Mouse (Mus musculus) intestine, postnatal 0 days (tissue): Measurements from ENCODE around the gene Acp2. TPM values are rescaled to one million over a fixed set of nuclear protein-coding genes. Genes with fewer than 3 reads are reported as not detected.

Experiments used
- ATAC-seq: fragments of 200-750 bp; cut with Nextera tagmentation; 2 replicates; pipeline ENCODE4 v1.8.0; 2017; ENCODE audit warnings: mild to moderate bottlenecking, moderate TSS enrichment, moderate library complexity
- H3K27ac ChIP-seq: fragments of 300-500 bp; sonication (generic); 2 replicates; pipeline ENCODE4 v1.5.1; 2014; ENCODE audit warnings: mild to moderate bottlenecking, low read depth, low read length, moderate library complexity
- H3K27me3 ChIP-seq: fragments of 300-500 bp; sonication (generic); replicated peaks from 2 replicates; pipeline ENCODE4 v1.6.1; 2014; ENCODE audit warnings: low read length, mixed read lengths; ENCODE audit not compliant: control insufficient read depth, insufficient read depth
- H3K36me3 ChIP-seq: fragments of 300-500 bp; sonication (generic); 2 replicates; pipeline ENCODE4 v1.6.1; 2014; ENCODE audit warnings: mild to moderate bottlenecking, moderate library complexity; ENCODE audit not compliant: control insufficient read depth, insufficient read depth
- H3K4me1 ChIP-seq: fragments of 300-500 bp; sonication (generic); replicated peaks from 2 replicates; pipeline ENCODE4 v1.6.1; 2014; ENCODE audit warnings: antibody characterized with exemption, low read length, mixed read lengths; ENCODE audit not compliant: control insufficient read depth, insufficient read depth
- H3K4me2 ChIP-seq: fragments of 300-500 bp; sonication (generic); replicated peaks from 2 replicates; pipeline ENCODE4 v1.6.1; 2014; ENCODE audit warnings: low read depth, mild to moderate bottlenecking, moderate library complexity
- H3K4me3 ChIP-seq: fragments of 300-500 bp; sonication (generic); 2 replicates; pipeline ENCODE4 v1.5.1; 2014; ENCODE audit warnings: low read depth, low read length
- H3K9ac ChIP-seq: fragments of 300-500 bp; sonication (generic); 2 replicates; pipeline ENCODE4 v1.6.1; 2014; ENCODE audit warnings: mild to moderate bottlenecking, low read depth, low read length
- H3K9me3 ChIP-seq: fragments of 300-500 bp; sonication (generic); 2 replicates; pipeline ENCODE4 v1.6.1; 2016; ENCODE audit warnings: mixed run types; ENCODE audit not compliant: control insufficient read depth
- CTCF ChIP-seq: sonication (generic); IDR thresholded peaks from 2 replicates; pipeline ENCODE4 v1.5.1; 2016; ENCODE audit warnings: low read depth, mild to moderate bottlenecking, control low read depth, antibody characterized with exemption, moderate library complexity
- WGBS: fragments of 180-500 bp; shearing (Covaris S2); extraction: QIAGEN DNeasy Blood & Tissue Kit; methylation state at CpG from one replicate; pipeline ENCODE4 v1.1.7; 2014; 5-methylcytosine and 5-hydroxymethylcytosine counted together
- polyA plus RNA-seq: library from polyadenylated mRNA; unstranded; fragments of >200 nt; fragmentation: Nextera tagmentation; extraction: Ambion mirVana; gene quantifications from 2 replicates; pipeline ENCODE4 v1.2.1, GENCODE M21; 2015

Acp2 gene
- polyA plus RNA-seq, 1 experiment from 2014 or later = 20.5 TPM

DNA sequence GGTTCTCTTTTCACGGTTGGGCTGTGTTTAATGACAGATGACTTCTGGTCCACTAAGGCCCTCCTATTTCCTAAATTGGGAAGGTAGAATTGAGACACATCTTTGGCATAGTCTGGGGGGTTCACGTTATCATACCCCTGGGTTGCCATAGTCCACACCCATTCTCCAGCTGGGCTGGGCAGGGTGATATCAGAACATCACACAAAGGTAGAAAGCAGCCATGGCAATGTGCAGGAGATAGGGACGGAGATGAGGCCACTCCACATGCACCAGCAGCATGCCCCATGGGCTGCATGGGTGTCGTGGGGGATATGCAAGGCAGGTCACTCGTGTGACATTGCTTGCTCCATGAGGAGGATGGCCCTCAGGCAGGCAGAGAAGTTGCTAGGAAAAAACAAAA lies 39.2 kb upstream of the Acp2 start:
- H3K9me3 ChIP-seq = no peaks in the 10 kb centered on the region
- no peak overlapping the region for H3K9ac ChIP-seq
- no peaks in the 10 kb centered on the region for H3K27me3 ChIP-seq
- ATAC-seq = no peak
- H3K27ac ChIP-seq = no peak overlapping the region; the same call in 1 of the 2 replicates
- H3K4me3 ChIP-seq = no peak overlapping the region
- no peak for TF ChIP-seq CTCF
- H3K4me2 ChIP-seq = no peak overlapping the region
- H3K36me3 ChIP-seq = peaks cover 68% of the 10 kb centered on the region
- no peaks in the 10 kb centered on the region for H3K4me1 ChIP-seq
- WGBS = 75% methylated on average over 5 of the region's 5 CpGs

DNA sequence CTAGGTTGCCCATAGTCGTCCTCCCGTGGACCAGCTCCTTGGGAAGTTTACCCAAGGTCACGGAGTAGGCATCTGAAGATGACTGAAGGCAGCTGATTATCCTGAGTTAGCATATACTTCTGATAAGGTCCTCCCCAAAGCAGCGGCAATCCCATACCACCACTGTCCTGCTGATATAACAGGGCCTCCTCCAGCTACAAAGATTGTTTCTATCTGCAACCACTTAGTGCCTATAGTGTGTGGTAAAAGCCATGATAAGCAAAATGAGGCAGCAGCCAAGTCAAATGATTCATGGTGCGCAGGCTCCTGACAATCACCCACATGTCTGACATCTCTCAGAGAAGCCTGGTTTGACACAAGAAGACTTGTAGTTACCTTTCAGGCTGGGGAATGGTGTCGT lies 37.7 kb upstream of the Acp2 start:
- no peaks in the 10 kb centered on the region for H3K27me3 ChIP-seq
- H3K4me2 ChIP-seq = no peak overlapping the region
- no peaks in the 10 kb centered on the region for H3K4me1 ChIP-seq
- 83% methylated on average over 6 of the region's 6 CpGs for WGBS
- H3K9me3 ChIP-seq = no peaks in the 10 kb centered on the region
- no peak overlapping the region for H3K9ac ChIP-seq
- H3K4me3 ChIP-seq = no peak overlapping the region
- no peak overlapping the region for H3K27ac ChIP-seq
- TF ChIP-seq CTCF = no peak
- ATAC-seq = no peak
- H3K36me3 ChIP-seq = peaks cover 71% of the 10 kb centered on the region

- TF ChIP-seq CTCF = no peak
- no peak for ATAC-seq
- Histone ChIP-seq H3K4me2 (no peak overlapping the region), H3K9ac (no peak overlapping the region), H3K36me3 (peaks cover 64% of the 10 kb centered on the region), H3K9me3 (no peaks in the 10 kb centered on the region), H3K27ac (no peak overlapping the region), H3K27me3 (no peaks in the 10 kb centered on the region), H3K4me1 (no peaks in the 10 kb centered on the region), H3K4me3 (no peak overlapping the region)
- 64% methylated on average over 4 of the region's 4 CpGs for WGBS
Measured at GRCm38 (mm10) chr2:91167629-91168028, 35.1 kb upstream of the Acp2 start.

DNA sequence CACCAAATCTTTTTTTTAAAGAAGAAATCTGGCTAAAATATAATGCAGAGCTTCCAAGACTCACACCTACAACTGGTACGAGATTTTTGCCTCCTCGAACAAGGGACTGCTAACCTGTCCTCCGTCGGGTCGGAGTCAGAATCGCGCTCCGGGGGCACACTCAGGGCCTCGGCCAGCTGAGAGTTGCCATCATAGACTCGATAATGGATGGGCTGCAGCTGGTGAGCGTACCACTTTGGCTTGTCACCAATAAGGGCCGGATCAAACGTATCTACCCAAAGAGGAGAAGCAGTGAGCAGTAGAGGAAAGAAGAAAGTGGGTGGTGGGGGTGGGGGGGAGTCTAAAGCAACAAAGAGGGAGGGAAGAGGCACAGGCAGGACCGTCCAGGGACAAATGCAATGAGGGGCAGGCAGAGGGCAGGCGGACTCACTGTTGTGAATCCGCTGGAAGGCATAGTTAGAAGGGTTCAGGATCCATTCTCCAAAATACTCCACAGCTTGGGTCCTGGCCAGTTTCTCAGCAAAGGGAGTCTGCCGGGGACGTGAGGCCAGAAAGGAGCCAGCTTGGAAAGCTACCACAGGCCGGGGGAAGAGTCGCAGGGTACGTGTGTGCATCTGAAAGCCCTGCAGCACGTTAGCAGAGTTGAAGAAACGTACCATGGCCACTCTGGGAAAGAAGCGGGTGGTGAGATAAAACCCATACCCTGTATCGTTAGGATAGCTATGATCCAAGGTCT lies 32.9 kb upstream of the Acp2 start:
- Histone ChIP-seq H3K4me3 (no peak overlapping the region), H3K9ac (no peak overlapping the region), H3K9me3 (no peaks in the 10 kb centered on the region), H3K36me3 (peaks cover 59% of the 10 kb centered on the region), H3K4me1 (no peaks in the 10 kb centered on the region), H3K27me3 (no peaks in the 10 kb centered on the region), H3K4me2 (no peak overlapping the region), H3K27ac (no peak overlapping the region)
- no peak for ATAC-seq
- WGBS = 88% methylated on average over 25 of the region's 25 CpGs
- no peak for TF ChIP-seq CTCF

DNA sequence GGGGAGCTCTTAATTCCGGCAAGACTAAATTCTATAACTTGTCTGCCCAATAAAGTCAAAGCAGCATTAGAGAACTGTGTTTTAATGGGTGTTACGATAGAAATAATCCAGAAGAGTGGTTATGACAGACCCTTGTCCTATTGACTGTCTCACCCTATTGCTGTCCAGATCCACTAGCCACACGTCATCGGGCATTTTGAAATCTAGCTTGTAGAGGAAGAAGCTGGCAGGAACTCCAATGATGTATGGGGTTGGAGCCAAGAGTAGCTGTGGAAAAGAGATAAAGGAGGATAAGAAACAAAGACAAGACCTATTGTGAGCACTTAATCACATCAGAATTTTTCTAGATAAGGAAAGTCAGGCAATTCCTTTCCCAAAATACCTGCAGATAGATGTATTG lies 27.2 kb upstream of the Acp2 start:
- H3K9me3 ChIP-seq = no peaks in the 10 kb centered on the region
- H3K9ac ChIP-seq = no peak overlapping the region
- peaks cover 44% of the 10 kb centered on the region for H3K36me3 ChIP-seq
- no peak for TF ChIP-seq CTCF
- no peak overlapping the region for H3K4me2 ChIP-seq
- no peaks in the 10 kb centered on the region for H3K4me1 ChIP-seq
- H3K4me3 ChIP-seq = no peak overlapping the region
- H3K27ac ChIP-seq = no peak overlapping the region
- H3K27me3 ChIP-seq = no peaks in the 10 kb centered on the region
- ATAC-seq = no peak
- WGBS = 92% methylated on average over 4 of the region's 4 CpGs

GRCm38 (mm10) chr2:91176234-91176633 lies 26.5 kb upstream of the Acp2 start:
- Histone ChIP-seq H3K4me3 (no peak overlapping the region), H3K27me3 (no peaks in the 10 kb centered on the region), H3K4me2 (no peak overlapping the region), H3K27ac (no peak overlapping the region), H3K4me1 (no peaks in the 10 kb centered on the region), H3K9me3 (no peaks in the 10 kb centered on the region), H3K9ac (no peak overlapping the region), H3K36me3 (peaks cover 44% of the 10 kb centered on the region)
- whole genome bisulfite sequencing = 58% methylated on average over 6 of the region's 6 CpGs
- no peak for TF ChIP-seq CTCF
- no peak for ATAC-seq
